Mouse (Mus musculus) midbrain, embryonic 11.5 days (tissue): ENCODE data around the gene Zfp316. TPM values are rescaled to one million over a fixed set of nuclear protein-coding genes. Genes with fewer than 3 reads are reported as not detected.

ENCODE experiments used
- ATAC-seq: fragments of 200-750 bp; cut with Nextera tagmentation; 2 replicates; pipeline ENCODE4 v1.8.0; 2017; ENCODE audit warnings: moderate TSS enrichment, moderate library complexity; ENCODE audit not compliant: low FRiP score
- DNase-seq: peaks from one replicate; pipeline ENCODE4 v3.0.0; 2015; ENCODE audit warnings: low spot score; ENCODE audit errors: missing footprints
- H3K27ac ChIP-seq: fragments of 300-500 bp; sonication (generic); 2 replicates; pipeline ENCODE4 v1.5.1; 2014; ENCODE audit warnings: low read depth, low read length
- H3K27me3 ChIP-seq: fragments of 300-500 bp; sonication (generic); 2 replicates; pipeline ENCODE4 v1.6.1; 2014; ENCODE audit warnings: mild to moderate bottlenecking, low read length, moderate library complexity, mixed read lengths; ENCODE audit not compliant: control insufficient read depth, insufficient read depth
- H3K36me3 ChIP-seq: fragments of 300-500 bp; sonication (generic); 2 replicates; pipeline ENCODE4 v1.6.1; 2014; ENCODE audit warnings: mild to moderate bottlenecking, low read length, moderate library complexity, mixed read lengths; ENCODE audit not compliant: control insufficient read depth, insufficient read depth
- H3K4me1 ChIP-seq: fragments of 300-500 bp; sonication (generic); 2 replicates; pipeline ENCODE4 v1.6.1; 2014; ENCODE audit warnings: low read length; ENCODE audit not compliant: control insufficient read depth, insufficient read depth
- H3K4me2 ChIP-seq: fragments of 300-500 bp; sonication (generic); 2 replicates; pipeline ENCODE4 v1.6.1; 2014; ENCODE audit warnings: mild to moderate bottlenecking, moderate library complexity
- H3K4me3 ChIP-seq: fragments of 300-500 bp; sonication (generic); 2 replicates; pipeline ENCODE4 v1.5.1; 2014; ENCODE audit warnings: low read depth, low read length
- H3K9ac ChIP-seq: fragments of 300-500 bp; sonication (generic); 2 replicates; pipeline ENCODE4 v1.6.1; 2014; ENCODE audit warnings: low read length
- H3K9me3 ChIP-seq: fragments of 300-500 bp; sonication (generic); 2 replicates; pipeline ENCODE4 v1.6.1; 2016; ENCODE audit warnings: low read length; ENCODE audit not compliant: control insufficient read depth
- WGBS: fragments of 180-500 bp; shearing (Covaris S2); extraction: QIAGEN DNeasy Blood & Tissue Kit; methylation state at CpG from one replicate; pipeline ENCODE4 v1.1.7; 2014; 5-methylcytosine and 5-hydroxymethylcytosine counted together
- polyA plus RNA-seq: library from polyadenylated mRNA; unstranded; fragments of >200 nt; fragmentation: Nextera tagmentation; extraction: Ambion mirVana; gene quantifications from 2 replicates; pipeline ENCODE4 v1.2.1, GENCODE M21; 2014

Gene Zfp316
- polyA plus RNA-seq, 1 experiment from 2014 or later = 4.3 TPM

DNA sequence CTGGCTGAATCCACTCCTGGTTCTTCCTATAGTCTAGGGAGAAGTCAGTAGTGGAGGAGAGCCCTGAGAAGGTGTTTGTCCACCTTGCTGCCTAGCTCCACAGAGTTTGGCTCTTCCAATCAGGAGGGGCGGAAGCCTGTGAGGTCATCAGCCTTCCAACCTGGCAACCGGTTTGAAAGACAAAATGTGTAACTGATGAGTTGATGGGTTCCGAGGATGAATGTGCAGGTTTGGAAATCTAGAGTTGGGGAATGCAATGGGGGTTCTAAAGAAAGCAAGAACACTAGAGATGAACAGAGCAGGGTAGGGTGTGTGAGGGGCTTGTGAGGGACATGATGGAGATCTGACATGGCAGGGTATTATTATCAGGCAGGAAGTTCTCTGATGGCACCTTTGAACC lies 43.0 kb downstream of the Zfp316 start, which contains the start of gene Spdye4a:
TSS of gene Spdye4a (minus strand) at position 101 of the 400 bp plus-strand sequence.
- 84% methylated on average over 3 of the region's 3 CpGs for WGBS
- no peaks in the 10 kb centered on the region for H3K4me1 ChIP-seq
- no peak within 1 kb of the TSS for H3K4me3 ChIP-seq
- H3K36me3 ChIP-seq = no peaks in the 10 kb centered on the region
- DNase-seq = no peak
- H3K27me3 ChIP-seq = no peaks in the 10 kb centered on the region
- peaks cover 5% of the 10 kb centered on the region; the same call in 1 of the 2 replicates for H3K9me3 ChIP-seq
- H3K9ac ChIP-seq = no peak within 1 kb of the TSS
- H3K27ac ChIP-seq = no peak within 1 kb of the TSS
- ATAC-seq = no peak
- no peak within 1 kb of the TSS for H3K4me2 ChIP-seq

DNA sequence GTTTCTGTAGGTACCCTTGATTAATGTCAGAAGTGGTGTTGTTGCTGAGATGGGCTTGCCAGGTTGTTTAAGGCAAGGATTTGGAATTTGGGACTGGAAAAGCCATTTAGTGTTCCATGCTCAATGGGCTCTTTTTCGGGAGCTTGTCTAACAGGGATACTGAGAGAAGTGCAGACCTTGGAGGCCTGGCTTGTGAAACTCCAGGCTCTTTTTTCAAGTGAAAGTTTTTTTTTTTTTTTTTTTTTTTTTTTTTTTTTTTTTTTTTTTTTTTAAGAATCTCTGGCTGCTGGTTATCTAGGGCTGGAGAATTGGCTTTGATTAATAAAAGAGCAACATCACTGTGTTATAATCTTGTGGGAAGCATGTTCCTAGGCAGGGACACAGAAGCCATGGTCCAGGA lies 47.5 kb downstream of the Zfp316 start:
- 89% methylated on average over 1 of the region's 1 CpGs for whole genome bisulfite sequencing
- H3K9me3 ChIP-seq = no peaks in the 10 kb centered on the region
- no peak overlapping the region for H3K9ac ChIP-seq
- H3K27me3 ChIP-seq = no peaks in the 10 kb centered on the region
- H3K4me2 ChIP-seq = no peak overlapping the region
- no peak for ATAC-seq
- DNase-seq = no peak
- no peak overlapping the region for H3K27ac ChIP-seq
- no peaks in the 10 kb centered on the region for H3K36me3 ChIP-seq
- H3K4me3 ChIP-seq = no peak overlapping the region
- H3K4me1 ChIP-seq = no peaks in the 10 kb centered on the region

DNA sequence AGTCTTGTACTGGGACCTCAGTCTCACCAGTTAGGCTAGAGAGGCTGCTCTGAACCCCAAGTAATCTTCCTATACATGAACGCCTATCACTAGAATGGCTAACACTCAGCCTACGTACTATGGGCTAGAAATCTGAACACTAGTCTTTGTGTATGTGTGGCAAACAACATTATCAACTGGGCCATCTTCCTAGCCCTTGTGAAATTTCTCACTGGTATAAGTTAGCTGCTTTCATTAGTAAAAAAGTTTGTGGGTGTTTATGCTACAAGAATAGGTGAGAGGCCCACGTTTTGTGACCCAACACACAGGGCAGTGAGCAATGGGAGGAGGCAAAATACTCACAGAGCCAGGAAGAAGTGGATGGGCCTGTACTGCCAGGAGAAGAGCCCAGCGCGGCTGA lies 48.8 kb downstream of the Zfp316 start:
- no peaks in the 10 kb centered on the region for H3K4me1 ChIP-seq
- no peak overlapping the region for H3K9ac ChIP-seq
- WGBS = 81% methylated on average over 5 of the region's 5 CpGs
- no peaks in the 10 kb centered on the region for H3K9me3 ChIP-seq
- H3K36me3 ChIP-seq = no peaks in the 10 kb centered on the region
- no peak overlapping the region for H3K4me2 ChIP-seq
- H3K27me3 ChIP-seq = no peaks in the 10 kb centered on the region
- no peak for ATAC-seq
- no peak for DNase-seq
- H3K27ac ChIP-seq = no peak overlapping the region
- H3K4me3 ChIP-seq = no peak overlapping the region

DNA sequence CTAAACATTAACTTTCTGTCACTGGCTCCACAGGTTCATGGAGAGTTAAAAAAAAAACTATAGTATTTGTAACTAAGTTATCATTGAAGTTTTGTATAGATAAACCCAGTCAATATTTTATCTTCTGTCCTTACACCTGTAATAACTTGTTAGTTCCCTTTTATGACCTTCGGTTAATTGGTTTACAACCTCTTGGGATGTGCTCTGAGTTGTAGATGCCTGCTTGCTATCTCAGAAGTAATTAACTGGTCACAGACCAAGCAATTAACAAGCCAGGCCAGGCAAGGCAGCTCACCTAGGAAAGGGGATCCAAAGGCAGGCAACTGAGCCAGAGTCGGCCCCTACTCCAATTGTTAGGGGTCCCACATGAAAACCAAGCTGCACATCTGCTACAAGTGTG lies 56.0 kb downstream of the Zfp316 start:
- ATAC-seq = no peak
- H3K27ac ChIP-seq = no peak overlapping the region
- 93% methylated on average over 2 of the region's 2 CpGs for WGBS
- H3K4me1 ChIP-seq = no peaks in the 10 kb centered on the region
- no peaks in the 10 kb centered on the region for H3K27me3 ChIP-seq
- no peak for DNase-seq
- no peak overlapping the region for H3K4me2 ChIP-seq
- no peaks in the 10 kb centered on the region for H3K36me3 ChIP-seq
- no peak overlapping the region for H3K9ac ChIP-seq
- peaks cover under 1% of the 10 kb centered on the region; the same call in 1 of the 2 replicates for H3K9me3 ChIP-seq
- no peak overlapping the region for H3K4me3 ChIP-seq

DNA sequence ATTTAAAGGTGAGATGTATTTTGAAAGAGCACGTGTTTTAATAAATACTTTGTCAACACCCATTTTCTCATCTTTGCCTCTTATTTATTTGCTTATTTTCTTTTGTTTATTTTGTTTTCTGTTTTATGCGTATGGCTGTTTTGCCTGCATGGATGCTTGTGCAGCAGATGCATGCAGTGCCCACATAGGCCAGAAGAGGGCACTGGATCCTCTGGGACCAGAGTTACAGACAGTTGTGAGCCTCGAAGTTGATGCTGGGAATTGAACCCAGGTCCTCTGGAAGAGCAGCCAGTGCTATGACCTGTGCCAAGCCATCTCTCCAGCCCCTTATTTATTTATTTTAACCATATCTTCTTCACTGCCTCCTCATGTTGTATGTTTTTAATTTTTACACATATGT lies 64.8 kb downstream of the Zfp316 start:
- no peaks in the 10 kb centered on the region for H3K4me1 ChIP-seq
- no peak for DNase-seq
- H3K9ac ChIP-seq = no peak overlapping the region
- H3K4me3 ChIP-seq = no peak overlapping the region
- WGBS = 72% methylated on average over 3 of the region's 3 CpGs
- peaks cover 4% of the 10 kb centered on the region; the same call in 1 of the 2 replicates for H3K9me3 ChIP-seq
- H3K4me2 ChIP-seq = no peak overlapping the region
- H3K36me3 ChIP-seq = no peaks in the 10 kb centered on the region
- no peak overlapping the region for H3K27ac ChIP-seq
- no peak for ATAC-seq
- no peaks in the 10 kb centered on the region for H3K27me3 ChIP-seq

Other genes starting within 250 kb of the Zfp316 start
- gene Rnf216, start 157.0 kb downstream of the Zfp316 start, polyA plus RNA-seq = 29.2 and 29.4 TPM in 2 replicates
- gene Olfr718-ps1, start 122.4 kb downstream of the Zfp316 start, polyA plus RNA-seq = not detected in 2 replicates
- gene Rbak, start 89.2 kb downstream of the Zfp316 start, polyA plus RNA-seq = 10.8 and 11.9 TPM in 2 replicates
- not detected in 2 replicates for gene Spdye4b, start 89.0 kb downstream of the Zfp316 start, polyA plus RNA-seq
- not detected in 2 replicates for gene Spdye4a, start 43.1 kb downstream of the Zfp316 start, polyA plus RNA-seq
- 22.0 and 25.9 TPM in 2 replicates for gene Zfp12, start 34.9 kb downstream of the Zfp316 start, polyA plus RNA-seq
- gene Zfp853, start 23.6 kb upstream of the Zfp316 start, polyA plus RNA-seq = 0.08 TPM in 1 of 2 replicates, not detected in the other
- 41.5 and 46.6 TPM in 2 replicates for gene E130309D02Rik, start 45.3 kb upstream of the Zfp316 start, polyA plus RNA-seq
- 68.1 and 73.7 TPM in 2 replicates for gene Zdhhc4, start 59.2 kb upstream of the Zfp316 start, polyA plus RNA-seq
- 0.12 and 0.34 TPM in 2 replicates for gene Grid2ip, start 87.3 kb upstream of the Zfp316 start, polyA plus RNA-seq
- 187 and 190 TPM in 2 replicates for gene Kdelr2, start 133.8 kb upstream of the Zfp316 start, polyA plus RNA-seq
- gene Daglb, start 194.6 kb upstream of the Zfp316 start, polyA plus RNA-seq = 9.5 and 10.1 TPM in 2 replicates